Mouse (Mus musculus) spleen, adult 2 months (tissue): Measurements from ENCODE around the gene Rnf34. TPM values are rescaled to one million over a fixed set of nuclear protein-coding genes. Genes with fewer than 3 reads are reported as not detected.

Source experiments
- DNase-seq, 2 experiments: peaks; one replicate each; pipeline versions ENCODE4 v3.0.0 to v3.0.0-alpha.2; 2012 to 2021; ENCODE audit warnings: low spot score in 2 of 2, low read depth in 1 of 2
- H3K27ac ChIP-seq: fragments of 200-500 bp; 2 replicates; pipeline ENCODE4 v1.5.1; 2012; ENCODE audit warnings: low read length, inconsistent platforms; ENCODE audit not compliant: insufficient read depth
- H3K27me3 ChIP-seq: fragments of 200-500 bp; 2 replicates; pipeline ENCODE4 v1.6.1; 2012; ENCODE audit warnings: mild to moderate bottlenecking, moderate library complexity, low read length, inconsistent platforms; ENCODE audit not compliant: control insufficient read depth, insufficient read depth
- H3K36me3 ChIP-seq: fragments of 200-500 bp; 2 replicates; pipeline ENCODE4 v1.6.1; 2012; ENCODE audit warnings: mild to moderate bottlenecking, low read length, inconsistent platforms; ENCODE audit not compliant: control insufficient read depth, insufficient read depth
- H3K4me1 ChIP-seq: fragments of 200-500 bp; 2 replicates; pipeline ENCODE4 v1.6.1; 2011; ENCODE audit warnings: inconsistent platforms; ENCODE audit not compliant: control insufficient read depth, insufficient read depth, insufficient read length
- H3K4me3 ChIP-seq: fragments of 200-500 bp; 2 replicates; pipeline ENCODE4 v1.5.1; 2011; ENCODE audit warnings: mild to moderate bottlenecking, inconsistent platforms; ENCODE audit not compliant: insufficient read depth, insufficient read length; ENCODE audit errors: extremely low read depth
- CTCF ChIP-seq: fragments of 200-500 bp; IDR thresholded peaks from 2 replicates; pipeline ENCODE4 v1.5.1; 2011; ENCODE audit warnings: mild to moderate bottlenecking, inconsistent platforms; ENCODE audit not compliant: insufficient read depth, insufficient read length, insufficient replicate concordance; ENCODE audit errors: extremely low read depth
- POLR2A ChIP-seq: fragments of 200-500 bp; IDR thresholded peaks from 2 replicates; pipeline ENCODE4 v1.6.1; 2011; ENCODE audit warnings: low read depth, low read length, inconsistent platforms
- WGBS: fragments of 180-500 bp; shearing (Covaris S2); methylation state at CpG from one replicate; pipeline ENCODE4 v1.1.7; 2018; 5-methylcytosine and 5-hydroxymethylcytosine counted together
- polyA plus RNA-seq: library from polyadenylated mRNA; depleted of rRNA; stranded (reverse); fragments of >200 nt; gene quantifications from 2 replicates; pipeline ENCODE4 v1.2.3, GENCODE M21; 2012; rRNA removed

The Rnf34 gene
- polyA plus RNA-seq, 1 experiment, result 7.0 TPM

DNA sequence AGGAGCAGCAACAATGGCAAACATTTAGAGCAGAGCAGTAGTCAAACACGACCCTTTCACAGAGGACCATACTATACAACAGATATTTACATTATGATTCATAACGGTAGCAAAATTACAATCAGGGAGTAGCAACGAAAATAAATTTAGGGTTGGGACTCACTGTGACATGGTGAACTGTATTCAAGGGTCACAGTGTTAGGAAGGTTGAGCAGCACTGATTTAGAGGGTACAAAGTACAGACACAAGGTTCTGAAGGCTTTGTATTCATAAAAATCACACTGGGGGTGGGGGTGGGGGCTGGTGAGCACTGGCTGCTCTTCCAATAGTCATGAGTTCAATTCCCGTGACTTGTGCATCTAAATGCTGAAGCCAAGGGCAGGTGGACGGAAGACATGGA is 70.7 kb downstream of the Rnf34 start:
- Histone ChIP-seq H3K27ac (no peak overlapping the region), H3K4me3 (no peak overlapping the region), H3K27me3 (no peaks in the 10 kb centered on the region), H3K4me1 (no peaks in the 10 kb centered on the region), H3K36me3 (no peaks in the 10 kb centered on the region)
- TF ChIP-seq POLR2A (no peak), CTCF (no peak)
- DNase-seq, result no peak
- 82% methylated on average over 5 of the region's 5 CpGs for WGBS

Other genes starting within 250 kb of the Rnf34 start
- 0.22 and 0.34 TPM in 2 replicates for gene Ift81, start 235.5 kb upstream of the Rnf34 start, polyA plus RNA-seq
- gene P2rx7, start 206.1 kb upstream of the Rnf34 start, polyA plus RNA-seq, result 27.7 and 34.5 TPM in 2 replicates
- 58.3 and 59.2 TPM in 2 replicates for gene P2rx4, start 142.5 kb upstream of the Rnf34 start, polyA plus RNA-seq
- gene Camkk2, start 70.6 kb upstream of the Rnf34 start, polyA plus RNA-seq, result 21.2 and 28.3 TPM in 2 replicates
- 150 and 162 TPM in 2 replicates for gene Anapc5, start 28.7 kb upstream of the Rnf34 start, polyA plus RNA-seq
- gene Kdm2b, start 139.8 kb downstream of the Rnf34 start, polyA plus RNA-seq, result 30.3 and 36.7 TPM in 2 replicates
- 52.3 and 83.0 TPM in 2 replicates for gene Orai1, start 165.0 kb downstream of the Rnf34 start, polyA plus RNA-seq
- gene Morn3, start 197.0 kb downstream of the Rnf34 start, polyA plus RNA-seq, result not detected in 2 replicates
- gene Tmem120b, start 218.4 kb downstream of the Rnf34 start, polyA plus RNA-seq, result 5.8 and 7.6 TPM in 2 replicates